Mouse (Mus musculus) midbrain, postnatal 0 days (tissue): ENCODE measurements around the gene Cotl1. TPM values are rescaled to one million over a fixed set of nuclear protein-coding genes. Genes with fewer than 3 reads are reported as not detected.

Experiments
- ATAC-seq: fragments of 200-750 bp; cut with Nextera tagmentation; 2 replicates; pipeline ENCODE4 v1.8.0; 2017; ENCODE audit warnings: moderate number of reproducible peaks, mild to moderate bottlenecking, moderate TSS enrichment, moderate library complexity; ENCODE audit not compliant: low FRiP score
- DNase-seq: peaks from one replicate; pipeline ENCODE4 v3.0.0-alpha.2; 2015; ENCODE audit warnings: low spot score
- H3K27ac ChIP-seq: fragments of 300-500 bp; sonication (generic); 2 replicates; pipeline ENCODE4 v1.5.1; 2014; ENCODE audit warnings: low read depth, mild to moderate bottlenecking, low read length, mixed read lengths
- H3K27me3 ChIP-seq: fragments of 300-500 bp; sonication (generic); 2 replicates; pipeline ENCODE4 v1.6.1; 2014; ENCODE audit warnings: low read length, control low read depth, mixed read lengths; ENCODE audit not compliant: insufficient read depth
- H3K36me3 ChIP-seq: fragments of 300-500 bp; sonication (generic); 2 replicates; pipeline ENCODE4 v1.6.1; 2014; ENCODE audit warnings: low read length, control low read depth, mixed read lengths; ENCODE audit not compliant: insufficient read depth
- H3K4me1 ChIP-seq: fragments of 300-500 bp; sonication (generic); 2 replicates; pipeline ENCODE4 v1.6.1; 2014; ENCODE audit warnings: mild to moderate bottlenecking, control low read depth, antibody characterized with exemption, low read length, mixed read lengths; ENCODE audit not compliant: insufficient read depth
- H3K4me2 ChIP-seq: fragments of 300-500 bp; sonication (generic); 2 replicates; pipeline ENCODE4 v1.6.1; 2014; ENCODE audit warnings: low read depth, mild to moderate bottlenecking, low read length, mixed read lengths; ENCODE audit not compliant: poor library complexity, severe bottlenecking
- H3K4me3 ChIP-seq: fragments of 300-500 bp; sonication (generic); 2 replicates; pipeline ENCODE4 v1.5.1; 2014; ENCODE audit warnings: low read depth, mild to moderate bottlenecking, low read length, moderate library complexity
- H3K9ac ChIP-seq: fragments of 300-500 bp; sonication (generic); replicated peaks from 2 replicates; pipeline ENCODE4 v1.6.1; 2014; ENCODE audit warnings: mild to moderate bottlenecking, low read length, moderate library complexity, mixed read lengths; ENCODE audit not compliant: poor library complexity, severe bottlenecking
- H3K9me3 ChIP-seq: fragments of 300-500 bp; sonication (generic); 2 replicates; pipeline ENCODE4 v1.6.1; 2016; ENCODE audit warnings: low read length, control low read depth
- CTCF ChIP-seq: IDR thresholded peaks from 2 replicates; pipeline ENCODE4 v1.5.1; 2016; ENCODE audit warnings: antibody characterized with exemption, mild to moderate bottlenecking
- WGBS: fragments of 180-500 bp; shearing (Covaris S2); extraction: QIAGEN DNeasy Blood & Tissue Kit; methylation state at CpG from one replicate; pipeline ENCODE4 v1.1.7; 2014; 5-methylcytosine and 5-hydroxymethylcytosine counted together
- polyA plus RNA-seq: library from polyadenylated mRNA; unstranded; fragments of >200 nt; fragmentation: Nextera tagmentation; extraction: Ambion mirVana; gene quantifications from 2 replicates; pipeline ENCODE4 v1.2.1, GENCODE M21; 2015
- total RNA-seq: library from RNA; depleted of rRNA; stranded (reverse); fragments of >200 nt; gene quantifications from 2 replicates; pipeline ENCODE4 v1.2.3, GENCODE M21; 2014

Gene Cotl1
- total and polyA plus RNA-seq, 2 experiments from 2014 or later: 112 to 223 TPM

- Histone ChIP-seq H3K27ac (no peak overlapping the region), H3K36me3 (no peaks in the 10 kb centered on the region), H3K4me1 (peaks cover 7% of the 10 kb centered on the region), H3K9me3 (no peaks in the 10 kb centered on the region), H3K4me3 (no peak overlapping the region), H3K27me3 (no peaks in the 10 kb centered on the region), H3K9ac (no peak overlapping the region), H3K4me2 (no peak overlapping the region)
- 74% methylated on average over 6 of the region's 6 CpGs for WGBS
- TF ChIP-seq CTCF: no peak
- DNase-seq (no peak), ATAC-seq (no peak)
Measured at GRCm38 (mm10) chr8:119783579-119783978, 56.8 kb downstream of the Cotl1 start.

- Histone ChIP-seq H3K4me3 (no peak overlapping the region), H3K27ac (no peak overlapping the region), H3K4me1 (peaks cover 7% of the 10 kb centered on the region), H3K9ac (no peak overlapping the region), H3K4me2 (no peak overlapping the region), H3K36me3 (no peaks in the 10 kb centered on the region), H3K9me3 (no peaks in the 10 kb centered on the region), H3K27me3 (no peaks in the 10 kb centered on the region)
- DNase-seq: peak; percentile 93
- ATAC-seq: no peak
- TF ChIP-seq CTCF: peak; percentile 98
- WGBS: 6% methylated on average over 5 of the region's 5 CpGs
Measured at GRCm38 (mm10) chr8:119782715-119783114, 57.6 kb downstream of the Cotl1 start.

- no peaks in the 10 kb centered on the region for H3K9me3 ChIP-seq
- 66% methylated on average over 4 of the region's 4 CpGs for WGBS
- H3K36me3 ChIP-seq: no peaks in the 10 kb centered on the region
- peaks cover 13% of the 10 kb centered on the region for H3K4me1 ChIP-seq
- DNase-seq (no peak), ATAC-seq (no peak)
- no peak overlapping the region for H3K4me2 ChIP-seq
- H3K27me3 ChIP-seq: no peaks in the 10 kb centered on the region
- TF ChIP-seq CTCF: no peak
- H3K4me3 ChIP-seq: no peak overlapping the region
- no peak overlapping the region for H3K9ac ChIP-seq
- H3K27ac ChIP-seq: no peak overlapping the region
Measured at GRCm38 (mm10) chr8:119781086-119781840, 59.1 kb downstream of the Cotl1 start.

DNA sequence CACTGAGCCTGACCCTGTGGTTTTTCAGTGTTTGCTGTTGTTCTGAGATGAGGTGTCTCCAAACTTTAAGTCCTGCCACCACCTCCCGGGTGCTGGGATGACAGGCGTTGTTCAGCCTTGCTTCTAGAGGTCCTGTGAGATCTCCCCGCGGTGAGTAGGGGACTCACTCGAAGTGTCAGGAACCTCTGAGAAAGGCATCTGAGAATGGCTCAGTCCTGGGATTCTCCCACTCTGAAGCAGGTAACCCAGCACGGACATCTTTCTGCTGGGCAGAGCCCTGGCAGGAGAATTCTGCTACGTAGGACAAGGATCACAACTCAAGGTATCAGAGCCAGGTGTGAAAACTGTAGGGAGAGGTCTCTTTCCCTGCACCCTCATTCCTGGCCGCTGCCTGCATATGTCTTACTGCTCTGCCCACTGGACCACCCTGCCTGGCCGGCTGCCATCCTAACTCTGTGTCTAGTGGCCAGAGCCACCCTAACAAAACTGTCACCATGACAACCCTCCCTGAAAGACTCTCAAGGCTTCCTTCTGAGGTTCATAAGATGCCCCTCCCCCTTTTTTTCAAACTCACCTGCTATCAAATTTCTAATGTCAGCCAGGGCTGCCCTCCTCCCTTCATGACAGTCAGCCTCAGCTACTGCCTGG lies 59.8 kb downstream of the Cotl1 start:
- no peak for DNase-seq
- H3K4me3 ChIP-seq: no peak overlapping the region
- no peaks in the 10 kb centered on the region for H3K27me3 ChIP-seq
- H3K9ac ChIP-seq: no peak overlapping the region
- H3K9me3 ChIP-seq: no peaks in the 10 kb centered on the region
- no peak overlapping the region for H3K27ac ChIP-seq
- H3K4me2 ChIP-seq: no peak overlapping the region
- TF ChIP-seq CTCF: no peak
- no peak for ATAC-seq
- H3K4me1 ChIP-seq: peaks cover 11% of the 10 kb centered on the region
- WGBS: 80% methylated on average over 9 of the region's 9 CpGs
- no peaks in the 10 kb centered on the region for H3K36me3 ChIP-seq

DNA sequence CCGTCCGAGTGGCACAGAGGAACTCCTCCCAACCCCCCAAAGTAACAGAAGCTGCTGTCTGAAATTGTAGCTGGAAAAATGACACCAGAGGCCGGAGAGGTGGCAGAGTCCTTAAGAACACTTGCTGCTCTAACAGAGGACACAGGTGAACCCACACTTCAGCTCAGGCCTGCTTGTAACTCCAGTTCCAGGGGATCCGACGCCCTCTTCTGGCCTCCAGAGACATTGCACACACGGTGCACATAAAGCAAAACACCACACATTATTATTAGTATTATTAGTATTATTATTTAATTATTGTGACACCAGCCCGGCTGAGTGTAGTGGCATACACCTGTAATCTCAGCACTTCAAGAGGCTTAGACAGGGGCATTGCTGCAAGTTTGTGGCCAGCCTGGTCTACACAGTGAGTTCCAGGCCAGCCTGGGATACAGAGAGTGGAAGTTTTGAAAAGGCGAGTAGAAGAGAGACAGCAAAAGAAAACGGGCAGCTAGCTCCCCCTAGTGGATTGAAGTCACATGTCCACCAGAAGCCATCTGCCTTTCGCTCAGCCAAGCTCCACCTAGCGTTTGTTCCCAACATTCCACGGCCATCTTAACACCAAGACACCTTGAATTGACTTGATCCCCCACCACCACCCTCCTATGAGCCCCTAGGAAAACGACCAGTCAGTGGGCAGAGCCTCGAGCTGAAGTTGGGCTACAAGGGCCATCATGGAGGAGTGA lies 61.2 kb downstream of the Cotl1 start:
- no peaks in the 10 kb centered on the region for H3K27me3 ChIP-seq
- peak; percentile 98 for TF ChIP-seq CTCF
- peak overlapping the region; percentile 74 for H3K27ac ChIP-seq
- ATAC-seq (no peak), DNase-seq (peak; percentile 94)
- H3K9me3 ChIP-seq: no peaks in the 10 kb centered on the region
- H3K4me2 ChIP-seq: peak overlapping the region; percentile 84
- no peak overlapping the region for H3K4me3 ChIP-seq
- WGBS: 26% methylated on average over 14 of the region's 14 CpGs
- H3K4me1 ChIP-seq: peaks cover 11% of the 10 kb centered on the region
- H3K36me3 ChIP-seq: no peaks in the 10 kb centered on the region
- no peak overlapping the region for H3K9ac ChIP-seq

DNA sequence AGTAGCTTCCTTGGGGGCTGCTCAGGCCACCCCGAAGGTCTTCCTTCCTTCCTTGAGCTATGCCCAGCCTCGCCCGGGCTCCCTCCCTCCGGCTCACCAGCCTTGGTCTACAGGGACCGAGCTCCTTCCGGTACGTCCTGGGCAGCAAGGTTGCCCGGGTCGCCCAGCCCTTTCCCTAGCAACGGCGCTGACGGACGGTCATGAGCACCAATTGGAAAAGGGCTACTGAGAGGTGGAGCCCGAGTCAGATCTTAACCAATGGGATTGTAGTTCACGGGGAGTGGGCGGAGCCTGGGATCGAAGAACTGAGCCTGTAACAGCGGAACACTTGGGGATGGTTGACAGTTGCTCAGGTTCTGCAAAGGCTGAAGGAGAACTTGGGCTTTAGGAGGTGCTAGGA lies 62.1 kb downstream of the Cotl1 start, which contains the start of gene Tldc1:
Gene Tldc1 (minus strand): TSS at position 154 of the 400 bp plus-strand sequence.
- no peaks in the 10 kb centered on the region for H3K36me3 ChIP-seq

More for the DNA sequence above, 62.1 kb downstream of the Cotl1 start, which contains the start of gene Tldc1:
- TF ChIP-seq CTCF: no peak
- WGBS: under 1% methylated on average over 18 of the region's 18 CpGs
- Histone ChIP-seq H3K27me3 (no peaks in the 10 kb centered on the region), H3K4me3 (peak within 1 kb of the TSS; percentile 62), H3K27ac (peak within 1 kb of the TSS; percentile 88), H3K4me1 (peaks cover 11% of the 10 kb centered on the region), H3K9me3 (no peaks in the 10 kb centered on the region), H3K9ac (peak within 1 kb of the TSS; percentile 80), H3K4me2 (peak within 1 kb of the TSS; percentile 84)
- DNase-seq: peak; percentile 98
- peak; percentile 96 for ATAC-seq
